9 mouse cellular contexts compared by ENCODE assay signal in genomic region chr14:61056962-61057361, GRCm38 (mm10). TPM values are rescaled to one million over a fixed set of nuclear protein-coding genes. Genes with fewer than 3 reads are reported as not detected.
DNase-seq lines count a peak whose midpoint lies in the region; ATAC-seq lines count a peak whose summit lies in the region.
"Had no signal": no experiment of that assay in that cellular context is flagged by ENCODE, and none has a peak within 500 bp of the region (broad histone marks: within the 10 kb centered on the region; RNA-seq: fewer than 3 reads in every experiment).

No protein-coding gene starts in this region.

- WGBS in heart, embryonic 11.5 days (ENCODE audit: insufficient replicate concordance), result 2% methylated on average over 11 of the region's 11 CpGs
- WGBS in hindbrain, embryonic 11.5 days, result 11% methylated on average over 11 of the region's 11 CpGs
- 9% methylated on average over 11 of the region's 11 CpGs for WGBS in midbrain, embryonic 10.5 days

- no peaks in the 10 kb centered on the region for H3K36me3 ChIP-seq in heart, embryonic 11.5 days (ENCODE audit: control insufficient read depth, insufficient read depth, low read length)
- no peaks in the 10 kb centered on the region for H3K36me3 ChIP-seq in hindbrain, embryonic 11.5 days (ENCODE audit: control insufficient read depth, insufficient read depth, low read length)
- H3K36me3 ChIP-seq in midbrain, embryonic 10.5 days, result no peaks in the 10 kb centered on the region

- no peak for ATAC-seq in heart, embryonic 11.5 days (replicated peaks; ENCODE audit: insufficient number of reproducible peaks, low FRiP score, low TSS enrichment)
- peak; percentile 56 for ATAC-seq in CD4-positive, CD25-positive, alpha-beta regulatory T cell, adult 4 months
- no peak for ATAC-seq in hindbrain, embryonic 11.5 days (ENCODE audit: low FRiP score)

- H3K4me2 ChIP-seq in heart, embryonic 11.5 days, result peak overlapping the region; percentile 69
- H3K4me2 ChIP-seq in hindbrain, embryonic 11.5 days (replicated peaks; ENCODE audit: low read depth, low read length), result peak overlapping the region; percentile 40

- no peaks in the 10 kb centered on the region for H3K27me3 ChIP-seq in heart, embryonic 11.5 days (ENCODE audit: control insufficient read depth, insufficient read depth, low read length)
- no peaks in the 10 kb centered on the region; the same call in 1 of the 2 replicates for H3K27me3 ChIP-seq in hindbrain, embryonic 11.5 days (ENCODE audit: control insufficient read depth, insufficient read depth, low read length)
- H3K27me3 ChIP-seq in midbrain, embryonic 10.5 days (ENCODE audit: low read depth, poor library complexity, severe bottlenecking), result peaks cover 49% of the 10 kb centered on the region

- no peak overlapping the region for H3K27ac ChIP-seq in heart, embryonic 11.5 days (ENCODE audit: low read depth, low read length)
- H3K27ac ChIP-seq in hindbrain, embryonic 11.5 days (ENCODE audit: low read depth, low read length), result no peak overlapping the region
- peak overlapping the region; percentile 75 for H3K27ac ChIP-seq in midbrain, embryonic 10.5 days (replicated peaks)

- H3K4me1 ChIP-seq in heart, embryonic 11.5 days (ENCODE audit: control insufficient read depth, insufficient read depth, low read length), result peaks cover 16% of the 10 kb centered on the region
- H3K4me1 ChIP-seq in hindbrain, embryonic 11.5 days (replicated peaks; ENCODE audit: control insufficient read depth, insufficient read depth, low read length), result 0 out of 2 replicates have a peak, but pooled peaks cover 6% of the 10 kb centered on the region
- peaks cover 48% of the 10 kb centered on the region for H3K4me1 ChIP-seq in midbrain, embryonic 10.5 days

- H3K9ac ChIP-seq in heart, embryonic 11.5 days (ENCODE audit: low read depth, low read length), result peak overlapping the region; percentile 17
- H3K9ac ChIP-seq in hindbrain, embryonic 11.5 days (ENCODE audit: low read depth, low read length), result no peak overlapping the region

- H3K4me3 ChIP-seq in heart, embryonic 11.5 days (ENCODE audit: low read depth, low read length), result peak overlapping the region; percentile 42
- peak overlapping the region; percentile 20; the same call in 1 of the 2 replicates for H3K4me3 ChIP-seq in hindbrain, embryonic 11.5 days (ENCODE audit: low read depth, low read length)
- H3K4me3 ChIP-seq in midbrain, embryonic 10.5 days, result peak overlapping the region; percentile 50

- no peaks in the 10 kb centered on the region for H3K9me3 ChIP-seq in heart, embryonic 11.5 days (replicated peaks; ENCODE audit: control insufficient read depth, low read length)
- no peaks in the 10 kb centered on the region for H3K9me3 ChIP-seq in hindbrain, embryonic 11.5 days (ENCODE audit: control insufficient read depth, low read length)
- H3K9me3 ChIP-seq in midbrain, embryonic 10.5 days (replicated peaks), result 0 out of 2 replicates have a peak, but pooled peaks cover 4% of the 10 kb centered on the region

- no peak for DNase-seq in heart, postnatal 36 days
- DNase-seq in hindbrain, embryonic 11.5 days (ENCODE audit: low spot score), result peak; percentile 27
- DNase-seq in midbrain, embryonic 10.5 days (ENCODE audit: low spot score), result no peak
- DNase-seq in urinary bladder, postnatal 10 days (ENCODE audit: low spot score), result no peak
- DNase-seq in gastrocnemius, postnatal 36 days, result no peak
- DNase-seq in adrenal gland, adult 18-20 months (ENCODE audit: low spot score in 2 of 2), result no peak
- DNase-seq: right cerebral cortex, postnatal 14 days had no signal

- intact Hi-C loops in heart, postnatal 36 days (cut with DNase I), result no loop called here
- intact Hi-C loops in gastrocnemius, postnatal 36 days (cut with DNase I), result no loop called here

RNA-seq across cellular contexts. Expression of gene Tnfrsf19, which starts 10.7 kb away (rescaled TPM):
- polyA plus RNA-seq in heart, embryonic 11.5 days (2014; fragmentation: Nextera tagmentation; extraction: Ambion mirVana), result 29.6 and 30.1 TPM in 2 replicates
- 1 to 10 TPM; 2.4 to 6.2 TPM for total RNA-seq in heart, postnatal 36 days (2021)
- not detected for polyA plus RNA-seq in CD4-positive, CD25-positive, alpha-beta regulatory T cell, adult 4 months (2017; shearing (Covaris generic))
- 55.0 and 59.6 TPM in 2 replicates for polyA plus RNA-seq in hindbrain, embryonic 11.5 days (2014; fragmentation: Nextera tagmentation; extraction: Ambion mirVana)
- 76.1 and 88.7 TPM in 2 replicates for polyA plus RNA-seq in midbrain, embryonic 10.5 days (2016; fragmentation: Nextera tagmentation; extraction: Ambion mirVana)
- 1 to 10 TPM; 2.7 to 7.4 TPM for total RNA-seq in gastrocnemius, postnatal 36 days (2021)
- total RNA-seq in adrenal gland, adult 18-20 months (2021), result 10 to 100 TPM; 13.1 to 49.8 TPM

Comparison
In these comparisons a context has a peak if more than half of its experiments do, and no peak if none do; other contexts are left out.
1. RNA of gene Tnfrsf19, which starts 10.7 kb away (polyA plus RNA-seq): 76.1 to 88.7 TPM in midbrain, embryonic 10.5 days, 55.0 to 59.6 TPM in hindbrain, embryonic 11.5 days and 29.6 to 30.1 TPM in heart, embryonic 11.5 days; not detected in CD4-positive, CD25-positive, alpha-beta regulatory T cell, adult 4 months; every median in the first group is over 10 times any median in the second.
2. Peak in every context shown above with its lines, with median percentiles within 50 percentile points of each other: H3K4me3 ChIP-seq.